Mouse (Mus musculus) limb, embryonic 14.5 days (tissue): ENCODE data around the gene Fig4. TPM values are rescaled to one million over a fixed set of nuclear protein-coding genes. Genes with fewer than 3 reads are reported as not detected.

Experiments used
- ATAC-seq: fragments of 200-750 bp; cut with Nextera tagmentation; 2 replicates; pipeline ENCODE4 v1.8.0; 2017; ENCODE audit warnings: low read depth, moderate number of reproducible peaks, moderate TSS enrichment; ENCODE audit not compliant: low FRiP score
- DNase-seq: peaks from one replicate; pipeline ENCODE4 v3.0.0-alpha.2; 2015; ENCODE audit warnings: low spot score
- H3K27ac ChIP-seq: fragments of 300-500 bp; sonication (generic); replicated peaks from 2 replicates; pipeline ENCODE4 v1.5.1; 2014; ENCODE audit warnings: low read depth, mild to moderate bottlenecking, low read length, moderate library complexity, mixed read lengths
- H3K27me3 ChIP-seq: fragments of 300-500 bp; sonication (generic); 2 replicates; pipeline ENCODE4 v1.6.1; 2014; ENCODE audit warnings: low read length, mixed read lengths; ENCODE audit not compliant: control insufficient read depth, insufficient read depth
- H3K36me3 ChIP-seq: fragments of 300-500 bp; sonication (generic); 2 replicates; pipeline ENCODE4 v1.6.1; 2014; ENCODE audit warnings: mild to moderate bottlenecking, low read length, moderate library complexity, mixed read lengths; ENCODE audit not compliant: control insufficient read depth, insufficient read depth
- H3K4me1 ChIP-seq: fragments of 300-500 bp; sonication (generic); 2 replicates; pipeline ENCODE4 v1.6.1; 2014; ENCODE audit warnings: antibody characterized with exemption, low read length, mixed read lengths; ENCODE audit not compliant: control insufficient read depth, insufficient read depth
- H3K4me2 ChIP-seq: fragments of 300-500 bp; sonication (generic); replicated peaks from 2 replicates; pipeline ENCODE4 v1.6.1; 2014; ENCODE audit warnings: low read depth, mild to moderate bottlenecking, low read length, moderate library complexity; ENCODE audit not compliant: severe bottlenecking
- H3K4me3 ChIP-seq: fragments of 300-500 bp; sonication (generic); replicated peaks from 2 replicates; pipeline ENCODE4 v1.5.1; 2014; ENCODE audit warnings: low read length
- H3K9ac ChIP-seq: fragments of 300-500 bp; sonication (generic); 2 replicates; pipeline ENCODE4 v1.6.1; 2014; ENCODE audit warnings: mild to moderate bottlenecking, low read depth, low read length, moderate library complexity; ENCODE audit not compliant: severe bottlenecking
- H3K9me3 ChIP-seq: fragments of 300-500 bp; sonication (generic); 2 replicates; pipeline ENCODE4 v1.6.1; 2016; ENCODE audit warnings: low read length; ENCODE audit not compliant: control insufficient read depth
- POLR2A ChIP-seq: fragments of 200-500 bp; IDR thresholded peaks from 2 replicates; pipeline ENCODE4 v1.8.0; 2012; ENCODE audit warnings: inconsistent platforms, mild to moderate bottlenecking, moderate library complexity, borderline replicate concordance; ENCODE audit not compliant: insufficient read depth, insufficient read length; ENCODE audit errors: extremely low read depth
- WGBS: fragments of 180-500 bp; shearing (Covaris S2); extraction: QIAGEN DNeasy Blood & Tissue Kit; methylation state at CpG from one replicate; pipeline ENCODE4 v1.1.7; 2014; 5-methylcytosine and 5-hydroxymethylcytosine counted together
- polyA plus RNA-seq, 2 experiments: library from polyadenylated mRNA; depleted of rRNA in 1 of 2; stranded (reverse) in 1 of 2; unstranded in 1 of 2; fragments of >200 nt; fragmentation: Nextera tagmentation in 1 of 2; extraction: Ambion mirVana in 1 of 2; gene quantifications; 2 replicates each; pipeline versions ENCODE4 v1.2.1 to v1.2.3; 2012 to 2014

Fig4 gene
- polyA plus RNA-seq, 2 experiments: 9.5 to 18.8 TPM

DNA sequence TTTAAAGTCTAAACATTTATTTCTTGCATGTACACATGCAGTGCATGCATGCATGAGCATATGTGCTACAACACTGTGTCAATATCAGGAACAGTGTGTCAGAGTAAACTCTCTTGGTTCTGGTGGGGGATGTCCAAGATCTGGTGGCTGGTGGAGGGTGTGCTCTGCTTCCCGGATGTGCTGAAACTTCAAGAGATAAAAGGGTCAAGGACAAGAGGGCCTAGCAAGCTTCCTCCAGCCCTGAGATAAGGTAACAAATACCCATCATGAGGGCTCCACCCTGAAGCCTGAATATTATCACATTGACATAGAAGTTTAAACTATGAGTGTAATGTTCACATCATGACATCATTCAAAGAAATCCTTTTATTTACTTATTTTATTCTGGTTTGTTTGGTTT is 146.4 kb downstream of the Fig4 start:
- no peak overlapping the region for H3K9ac ChIP-seq
- TF ChIP-seq POLR2A: no peak
- no peaks in the 10 kb centered on the region for H3K36me3 ChIP-seq
- no peak for ATAC-seq
- no peaks in the 10 kb centered on the region for H3K27me3 ChIP-seq
- no peak overlapping the region for H3K27ac ChIP-seq
- no peaks in the 10 kb centered on the region for H3K4me1 ChIP-seq
- H3K9me3 ChIP-seq: no peaks in the 10 kb centered on the region
- no peak overlapping the region for H3K4me3 ChIP-seq
- 93% methylated on average over 1 of the region's 1 CpGs for WGBS
- DNase-seq: no peak
- H3K4me2 ChIP-seq: no peak overlapping the region

DNA sequence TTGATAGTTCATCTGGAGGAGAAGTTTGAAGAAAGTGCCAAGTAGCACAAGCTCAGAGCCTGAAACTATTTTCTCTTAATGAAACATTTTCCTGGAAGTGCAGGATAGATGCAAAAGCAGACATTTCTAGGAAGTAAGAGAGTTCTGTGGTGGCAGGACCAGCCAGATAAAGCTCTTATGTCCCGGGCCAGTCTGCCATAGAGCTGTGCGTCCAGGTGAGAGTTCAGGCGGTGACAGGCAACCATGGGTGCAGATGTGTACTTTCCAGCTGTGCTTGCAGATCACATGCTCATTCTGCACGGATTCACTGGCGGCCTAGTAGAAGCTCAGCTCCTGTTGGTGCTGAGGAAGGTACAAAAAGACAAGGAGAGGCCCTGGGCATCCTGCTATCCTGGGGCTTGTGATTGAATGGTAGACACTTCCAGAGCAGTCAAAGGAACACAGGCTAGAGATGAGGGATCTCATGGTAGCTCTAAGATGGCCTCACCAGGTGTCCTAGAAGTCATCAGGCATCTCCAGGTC is 149.8 kb downstream of the Fig4 start:
- TF ChIP-seq POLR2A: no peak
- Histone ChIP-seq H3K4me3 (no peak overlapping the region), H3K9ac (no peak overlapping the region), H3K9me3 (no peaks in the 10 kb centered on the region), H3K4me1 (no peaks in the 10 kb centered on the region), H3K27ac (no peak overlapping the region), H3K36me3 (no peaks in the 10 kb centered on the region), H3K27me3 (no peaks in the 10 kb centered on the region), H3K4me2 (no peak overlapping the region)
- 88% methylated on average over 5 of the region's 5 CpGs for WGBS
- no peak for DNase-seq
- ATAC-seq: no peak

DNA sequence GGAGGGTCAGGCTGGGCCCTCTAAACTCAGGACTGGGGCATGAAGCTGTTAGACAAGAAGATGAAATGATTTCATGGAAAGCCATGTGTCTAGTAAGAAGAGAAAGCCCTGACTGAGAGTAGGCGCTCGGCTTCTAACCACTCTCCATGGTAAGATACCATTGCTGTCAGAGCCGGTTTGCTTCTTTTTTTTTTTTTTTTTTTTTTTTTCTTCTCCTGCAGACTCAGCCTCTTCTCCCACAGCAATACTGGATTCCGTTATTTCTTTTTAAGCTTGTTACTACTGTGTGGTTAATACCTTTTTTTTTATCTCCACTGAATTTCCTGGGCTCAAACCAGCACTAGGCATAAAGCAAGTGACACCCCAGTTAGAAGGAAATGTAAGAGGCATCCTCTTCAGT is 151.2 kb downstream of the Fig4 start:
- Histone ChIP-seq H3K9me3 (no peaks in the 10 kb centered on the region), H3K4me2 (0 out of 2 replicates have a peak overlapping the region, but pooled peaks have one; percentile 14), H3K9ac (no peak overlapping the region), H3K36me3 (no peaks in the 10 kb centered on the region), H3K27me3 (no peaks in the 10 kb centered on the region), H3K27ac (no peak overlapping the region), H3K4me1 (no peaks in the 10 kb centered on the region), H3K4me3 (no peak overlapping the region)
- TF ChIP-seq POLR2A: no peak
- ATAC-seq: no peak
- DNase-seq: no peak
- 78% methylated on average over 4 of the region's 4 CpGs for WGBS

DNA sequence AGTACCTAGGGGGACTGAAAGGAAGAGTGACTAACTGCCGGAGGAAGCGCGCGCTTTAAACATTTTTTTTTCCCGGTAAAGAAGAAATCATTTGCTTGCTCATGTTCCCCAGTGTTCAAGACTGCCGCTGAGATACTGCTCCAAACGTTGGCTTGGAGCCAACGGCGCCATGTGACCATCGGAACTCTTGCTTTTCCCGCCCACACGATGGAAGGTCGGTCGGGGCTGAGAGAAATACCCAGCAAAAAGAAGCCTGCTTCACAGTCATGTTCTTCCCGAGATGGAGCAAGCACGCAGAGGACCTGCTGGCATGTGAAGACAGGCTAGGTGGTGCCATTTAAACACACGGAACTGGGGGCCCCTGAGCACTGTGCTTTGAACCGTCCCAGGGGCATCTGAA is 151.6 kb downstream of the Fig4 start:
- ATAC-seq: no peak
- Histone ChIP-seq H3K4me2 (0 out of 2 replicates have a peak overlapping the region, but pooled peaks have one; percentile 14), H3K27ac (no peak overlapping the region), H3K9ac (no peak overlapping the region), H3K27me3 (no peaks in the 10 kb centered on the region), H3K36me3 (no peaks in the 10 kb centered on the region), H3K4me1 (no peaks in the 10 kb centered on the region), H3K4me3 (no peak overlapping the region), H3K9me3 (no peaks in the 10 kb centered on the region)
- no peak for TF ChIP-seq POLR2A
- WGBS: 69% methylated on average over 18 of the region's 18 CpGs
- DNase-seq: peak; percentile 6

DNA sequence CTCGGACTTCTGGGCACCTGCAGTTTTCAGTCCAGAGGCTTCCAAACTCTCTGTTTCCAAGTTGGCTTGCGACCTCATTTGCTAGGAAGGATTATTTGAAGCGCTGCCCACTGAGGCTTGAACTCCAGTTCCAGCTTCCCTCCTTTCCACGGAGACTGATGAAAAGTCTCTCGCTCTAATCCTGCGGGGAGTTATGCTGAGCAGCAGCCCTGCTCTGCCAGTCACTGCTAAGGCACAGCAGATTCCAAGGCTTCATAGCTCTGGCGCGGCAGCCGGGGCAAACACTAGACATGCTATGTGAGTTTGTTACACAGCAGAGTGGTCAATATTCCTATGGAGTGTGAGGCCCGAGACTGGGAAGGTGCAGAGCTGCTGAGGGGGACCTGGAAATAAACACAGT is 152.0 kb downstream of the Fig4 start:
- no peak for TF ChIP-seq POLR2A
- WGBS: 68% methylated on average over 10 of the region's 10 CpGs
- Histone ChIP-seq H3K36me3 (no peaks in the 10 kb centered on the region), H3K27me3 (no peaks in the 10 kb centered on the region), H3K4me3 (no peak overlapping the region), H3K9me3 (no peaks in the 10 kb centered on the region), H3K4me1 (no peaks in the 10 kb centered on the region), H3K9ac (no peak overlapping the region), H3K27ac (no peak overlapping the region), H3K4me2 (no peak overlapping the region)
- DNase-seq (no peak), ATAC-seq (no peak)

DNA sequence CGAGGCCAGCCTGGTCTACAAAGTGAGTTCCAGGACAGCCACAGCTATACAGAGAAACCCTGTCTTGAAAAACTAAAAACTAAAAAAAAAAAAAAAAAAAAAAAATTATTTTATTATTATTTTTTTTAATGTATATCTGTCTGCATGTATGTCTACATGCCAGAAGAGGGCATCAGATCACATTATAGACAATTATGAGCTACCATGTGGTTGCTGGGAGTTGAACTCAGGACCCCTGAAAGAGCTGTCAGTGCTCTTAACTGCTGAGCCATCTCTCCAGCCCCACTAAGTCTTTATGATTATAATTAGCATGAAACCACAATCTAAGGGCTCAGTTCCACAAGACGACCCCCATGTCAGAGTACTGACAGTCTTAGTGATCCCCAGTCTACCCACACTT is 152.6 kb downstream of the Fig4 start:
- DNase-seq: no peak
- Histone ChIP-seq H3K4me3 (no peak overlapping the region), H3K9ac (no peak overlapping the region), H3K9me3 (no peaks in the 10 kb centered on the region), H3K36me3 (no peaks in the 10 kb centered on the region), H3K27ac (no peak overlapping the region), H3K27me3 (no peaks in the 10 kb centered on the region), H3K4me2 (no peak overlapping the region), H3K4me1 (no peaks in the 10 kb centered on the region)
- 83% methylated on average over 2 of the region's 2 CpGs for WGBS
- no peak for TF ChIP-seq POLR2A
- ATAC-seq: no peak
